Mouse (Mus musculus) ES-Bruce4 (cell line): ENCODE data around the gene Tdrd3.

ENCODE experiments used
- CTCF ChIP-seq: IDR thresholded peaks from one replicate; pipeline ENCODE4 v1.8.1; 2011; ENCODE audit warnings: low read depth, low read length
- EP300 ChIP-seq: IDR thresholded peaks from 2 replicates; pipeline ENCODE4 v1.6.1; 2011; ENCODE audit warnings: low read depth, low read length; ENCODE audit not compliant: insufficient read depth
- POLR2A ChIP-seq: IDR thresholded peaks from one replicate; pipeline ENCODE4 v1.8.1; 2011; ENCODE audit warnings: low read length; ENCODE audit not compliant: insufficient read depth

DNA sequence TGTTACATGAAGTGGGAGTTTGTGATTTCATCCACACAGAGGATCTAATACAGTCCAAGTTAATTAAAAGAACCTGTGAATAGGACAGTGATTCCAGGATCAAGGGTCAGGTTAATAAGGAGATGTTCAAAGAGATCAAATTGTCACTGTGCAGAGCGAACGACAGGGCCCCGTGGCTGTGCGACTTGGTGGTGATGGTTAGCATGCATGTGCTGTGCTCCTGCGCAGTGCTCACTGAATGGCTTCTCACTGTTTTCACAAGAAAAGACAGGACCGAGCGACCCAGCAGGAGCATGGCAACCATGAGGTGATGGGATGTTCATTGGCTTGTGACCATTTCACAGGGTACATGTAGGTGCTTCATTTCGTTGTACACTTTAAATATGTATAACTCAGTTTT is 115.4 kb downstream of the Tdrd3 start:
- TF ChIP-seq CTCF: no peak
- no peak for TF ChIP-seq POLR2A
- no peak for TF ChIP-seq EP300
